Mouse (Mus musculus) liver, postnatal 0 days (tissue): ENCODE results near the gene Rhno1. TPM values are rescaled to one million over a fixed set of nuclear protein-coding genes. Genes with fewer than 3 reads are reported as not detected.
A peak's percentile ranks its signal among the peaks of the same experiment; 100 is the strongest.

Experiments used
- ATAC-seq: fragments of 200-750 bp; cut with Nextera tagmentation; 2 replicates; pipeline ENCODE4 v1.8.0; 2017; ENCODE audit warnings: mild to moderate bottlenecking, moderate library complexity
- DNase-seq: peaks from one replicate; pipeline ENCODE4 v3.0.0-alpha.2; 2016
- H3K27ac ChIP-seq: fragments of 300-500 bp; sonication (generic); 2 replicates; pipeline ENCODE4 v1.5.1; 2014; ENCODE audit warnings: antibody characterized with exemption, moderate library complexity, mild to moderate bottlenecking, low read depth
- H3K27me3 ChIP-seq: fragments of 300-500 bp; sonication (generic); 2 replicates; pipeline ENCODE4 v1.6.1; 2014; ENCODE audit warnings: low read length, control low read depth, mixed read lengths; ENCODE audit not compliant: insufficient read depth
- H3K36me3 ChIP-seq: fragments of 300-500 bp; sonication (generic); replicated peaks from 2 replicates; pipeline ENCODE4 v1.6.1; 2014; ENCODE audit warnings: mild to moderate bottlenecking, control low read depth, low read length, moderate library complexity, mixed read lengths; ENCODE audit not compliant: insufficient read depth
- H3K4me1 ChIP-seq: fragments of 300-500 bp; sonication (generic); 2 replicates; pipeline ENCODE4 v1.6.1; 2014; ENCODE audit warnings: antibody characterized with exemption, mild to moderate bottlenecking, control low read depth; ENCODE audit not compliant: insufficient read depth
- H3K4me2 ChIP-seq: fragments of 300-500 bp; sonication (generic); 2 replicates; pipeline ENCODE4 v1.6.1; 2014; ENCODE audit warnings: low read depth, mild to moderate bottlenecking, low read length, moderate library complexity, mixed read lengths
- H3K4me3 ChIP-seq: fragments of 300-500 bp; sonication (generic); 2 replicates; pipeline ENCODE4 v1.5.1; 2014; ENCODE audit warnings: low read depth, low read length
- H3K9ac ChIP-seq: fragments of 300-500 bp; sonication (generic); replicated peaks from 2 replicates; pipeline ENCODE4 v1.6.1; 2014; ENCODE audit warnings: mild to moderate bottlenecking, moderate library complexity
- H3K9me3 ChIP-seq: fragments of 300-500 bp; sonication (generic); 2 replicates; pipeline ENCODE4 v1.6.1; 2016; ENCODE audit warnings: mild to moderate bottlenecking, control low read depth, low read length, mixed read lengths
- CTCF ChIP-seq: sonication (generic); IDR thresholded peaks from 2 replicates; pipeline ENCODE4 v1.5.1; 2016; ENCODE audit warnings: antibody characterized with exemption, low read depth
- EP300 ChIP-seq: IDR thresholded peaks from 2 replicates; pipeline ENCODE4 v1.6.1; 2016; ENCODE audit warnings: antibody characterized with exemption, low read depth, mild to moderate bottlenecking
- WGBS: fragments of 180-500 bp; shearing (Covaris S2); extraction: QIAGEN DNeasy Blood & Tissue Kit; methylation state at CpG from one replicate; pipeline ENCODE4 v1.1.7; 2014; ENCODE audit not compliant: insufficient replicate concordance; 5-methylcytosine and 5-hydroxymethylcytosine counted together
- polyA plus RNA-seq: library from polyadenylated mRNA; unstranded; fragments of >200 nt; fragmentation: Nextera tagmentation; extraction: Ambion mirVana; gene quantifications from 2 replicates; pipeline ENCODE4 v1.2.1, GENCODE M21; 2015

Gene Rhno1
- polyA plus RNA-seq, 1 experiment from 2014 or later = 30.0 TPM

DNA sequence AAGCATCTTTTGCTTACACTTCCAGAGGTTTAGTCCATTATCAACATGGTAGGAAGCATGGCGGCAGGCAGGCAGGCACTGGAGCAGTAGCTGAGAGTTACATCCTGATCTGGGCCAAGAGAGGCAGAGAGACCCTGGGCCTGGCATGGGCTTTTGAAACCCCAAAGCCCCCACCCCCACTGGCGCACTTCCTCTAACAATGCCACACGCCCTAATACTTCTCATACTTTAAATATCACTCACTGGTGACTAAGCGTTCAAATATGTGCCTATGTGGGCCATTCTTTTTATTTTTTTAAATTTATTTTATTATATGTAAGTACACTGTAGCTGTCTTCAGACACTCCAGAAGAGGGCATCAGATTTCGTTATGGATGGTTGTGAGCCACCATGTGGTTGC is 3.8 kb upstream of the Rhno1 start:
- no peak for ATAC-seq
- Histone ChIP-seq H3K27me3 (no peaks in the 10 kb centered on the region), H3K4me2 (no peak overlapping the region), H3K9me3 (no peaks in the 10 kb centered on the region), H3K4me3 (no peak overlapping the region), H3K27ac (no peak overlapping the region), H3K4me1 (peaks cover 14% of the 10 kb centered on the region), H3K36me3 (peaks cover 46% of the 10 kb centered on the region), H3K9ac (no peak overlapping the region)
- no peak for TF ChIP-seq EP300
- no peak for TF ChIP-seq CTCF
- 80% methylated on average over 5 of the region's 5 CpGs for WGBS
- no peak for DNase-seq

DNA sequence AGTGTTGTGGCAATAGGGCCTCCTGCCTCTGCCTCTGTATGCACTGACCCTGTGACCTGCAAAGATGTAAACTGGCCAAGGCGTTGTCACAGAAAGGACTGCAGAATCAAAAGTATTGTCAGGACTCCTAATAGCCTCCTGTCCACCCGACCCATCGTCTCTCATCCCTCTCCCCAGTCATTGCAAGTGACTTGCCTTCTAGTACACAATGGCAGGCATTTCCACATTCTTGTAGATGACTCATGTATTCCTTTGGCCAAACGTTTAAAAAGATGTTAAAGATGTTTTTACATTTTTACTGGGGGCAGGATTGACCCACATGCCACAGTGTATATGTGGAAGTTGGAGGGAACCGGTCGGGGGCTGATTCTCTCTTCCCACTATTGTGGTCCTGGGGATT is 2.0 kb upstream of the Rhno1 start:
- 80% methylated on average over 6 of the region's 6 CpGs for WGBS
- no peak overlapping the region for H3K27ac ChIP-seq
- H3K9me3 ChIP-seq = no peaks in the 10 kb centered on the region
- no peak for TF ChIP-seq CTCF
- TF ChIP-seq EP300 = no peak
- H3K27me3 ChIP-seq = no peaks in the 10 kb centered on the region
- DNase-seq (no peak), ATAC-seq (no peak)
- peaks cover 19% of the 10 kb centered on the region for H3K4me1 ChIP-seq
- peaks cover 31% of the 10 kb centered on the region for H3K36me3 ChIP-seq
- 0 out of 2 replicates have a peak overlapping the region, but pooled peaks have one; percentile 11 for H3K9ac ChIP-seq
- H3K4me2 ChIP-seq = no peak overlapping the region
- H3K4me3 ChIP-seq = no peak overlapping the region

DNA sequence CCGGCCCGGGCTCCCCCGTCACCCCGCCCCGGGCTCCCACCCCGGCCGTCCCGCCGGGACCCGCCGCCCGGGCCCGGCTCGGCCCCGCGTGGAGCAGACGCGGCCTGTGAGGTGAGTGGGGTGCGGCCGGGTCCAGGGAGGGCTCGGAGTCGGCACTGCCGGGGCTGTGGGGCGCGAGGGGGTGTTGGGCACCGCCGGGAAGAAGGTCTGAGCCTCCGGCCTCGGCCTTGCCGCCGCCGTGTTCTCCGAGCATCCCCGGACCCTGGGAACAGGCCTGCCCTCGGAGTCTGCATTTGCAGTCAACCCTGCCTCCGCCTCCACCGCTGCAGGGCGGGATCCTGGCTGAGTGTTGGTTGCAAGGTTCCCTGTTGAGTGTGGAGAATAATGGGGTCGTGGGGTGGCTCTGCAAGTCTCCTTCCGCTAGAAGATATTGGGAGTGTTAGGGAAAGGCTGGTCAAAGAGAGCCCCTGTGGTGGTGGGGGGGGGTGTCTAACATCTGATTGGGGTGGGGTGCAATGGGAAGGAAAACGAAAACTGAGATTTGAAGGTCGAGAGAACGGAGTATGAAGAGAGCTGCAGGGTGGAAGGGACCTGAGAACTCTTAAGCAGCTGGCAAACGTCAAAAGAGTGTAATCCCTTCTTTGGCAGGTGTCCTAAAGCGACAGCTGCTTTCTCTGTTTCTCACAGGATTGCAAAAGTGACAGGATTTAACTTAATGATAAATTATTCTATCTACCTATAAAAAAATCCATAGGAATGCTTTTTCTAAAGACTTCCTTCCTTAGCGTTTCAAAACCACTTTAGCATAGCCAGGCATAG is 505 bp upstream of the Rhno1 start:
- peak overlapping the region; percentile 97 for H3K9ac ChIP-seq
- H3K27me3 ChIP-seq = no peaks in the 10 kb centered on the region
- peak overlapping the region; percentile 96 for H3K4me3 ChIP-seq
- no peak for TF ChIP-seq EP300
- no peak for TF ChIP-seq CTCF
- peaks cover 26% of the 10 kb centered on the region for H3K36me3 ChIP-seq
- H3K4me2 ChIP-seq = peak overlapping the region; percentile 97
- no peak for DNase-seq
- ATAC-seq = peak; percentile 32
- H3K4me1 ChIP-seq = peaks cover 19% of the 10 kb centered on the region
- peak overlapping the region; percentile 94 for H3K27ac ChIP-seq
- WGBS = 5% methylated on average over 40 of the region's 46 CpGs
- no peaks in the 10 kb centered on the region for H3K9me3 ChIP-seq

DNA sequence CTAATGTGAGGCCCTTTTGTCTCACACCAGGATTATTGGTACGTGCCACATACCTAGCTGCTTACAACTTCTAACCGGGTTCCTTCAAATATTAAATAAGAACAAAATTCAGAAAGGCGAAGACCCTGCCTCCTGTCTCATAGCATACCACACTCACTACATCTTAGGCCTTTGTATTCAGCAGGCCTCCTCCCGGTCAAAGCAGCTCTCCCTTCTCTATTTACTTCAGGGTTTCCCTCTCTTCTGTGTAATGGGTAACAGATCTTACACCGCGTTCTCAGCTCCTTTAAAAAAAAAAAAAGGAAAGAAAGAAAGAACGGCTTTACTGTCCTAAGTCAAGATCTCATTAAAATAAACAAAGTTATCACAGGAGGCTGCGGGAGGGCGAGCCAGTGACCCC is 810 bp downstream of the Rhno1 start:
- peaks cover 26% of the 10 kb centered on the region for H3K36me3 ChIP-seq
- TF ChIP-seq EP300 (no peak), CTCF (no peak)
- peaks cover 19% of the 10 kb centered on the region for H3K4me1 ChIP-seq
- H3K9me3 ChIP-seq = no peaks in the 10 kb centered on the region
- no peaks in the 10 kb centered on the region for H3K27me3 ChIP-seq
- peak overlapping the region; percentile 97 for H3K9ac ChIP-seq
- WGBS = 15% methylated on average over 9 of the region's 9 CpGs
- H3K27ac ChIP-seq = peak overlapping the region; percentile 94
- peak overlapping the region; percentile 96 for H3K4me3 ChIP-seq
- DNase-seq = no peak
- ATAC-seq = no peak
- H3K4me2 ChIP-seq = peak overlapping the region; percentile 97

DNA sequence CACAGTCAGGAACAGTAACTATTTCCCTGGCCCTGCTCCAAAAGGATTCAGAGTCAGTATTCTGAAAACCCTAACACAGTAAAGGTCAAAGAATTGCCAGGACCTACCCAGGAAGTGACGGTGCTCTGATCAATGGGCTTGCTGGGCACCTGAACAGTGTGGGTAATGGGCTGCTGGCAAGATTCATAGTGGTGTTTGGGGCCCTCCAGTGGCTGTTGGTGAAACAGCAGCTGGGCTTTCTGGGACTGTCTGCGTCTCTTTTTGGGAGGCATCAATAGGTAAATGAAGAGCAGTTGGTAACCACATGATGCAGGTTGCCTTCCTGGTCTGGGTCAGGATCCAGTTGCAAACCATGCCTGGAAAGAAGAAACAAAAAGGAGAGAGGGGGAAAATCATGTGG is 3.7 kb downstream of the Rhno1 start:
- H3K36me3 ChIP-seq = peaks cover 20% of the 10 kb centered on the region
- no peak overlapping the region for H3K4me3 ChIP-seq
- H3K9ac ChIP-seq = no peak overlapping the region
- ATAC-seq (no peak), DNase-seq (peak; percentile 68)
- H3K27me3 ChIP-seq = peaks cover 2% of the 10 kb centered on the region; the same call in 1 of the 2 replicates
- TF ChIP-seq CTCF = peak; percentile 86
- TF ChIP-seq EP300 = no peak
- H3K4me2 ChIP-seq = no peak overlapping the region
- WGBS = 28% methylated on average over 2 of the region's 2 CpGs
- H3K27ac ChIP-seq = no peak overlapping the region
- H3K9me3 ChIP-seq = no peaks in the 10 kb centered on the region
- H3K4me1 ChIP-seq = peaks cover 27% of the 10 kb centered on the region

DNA sequence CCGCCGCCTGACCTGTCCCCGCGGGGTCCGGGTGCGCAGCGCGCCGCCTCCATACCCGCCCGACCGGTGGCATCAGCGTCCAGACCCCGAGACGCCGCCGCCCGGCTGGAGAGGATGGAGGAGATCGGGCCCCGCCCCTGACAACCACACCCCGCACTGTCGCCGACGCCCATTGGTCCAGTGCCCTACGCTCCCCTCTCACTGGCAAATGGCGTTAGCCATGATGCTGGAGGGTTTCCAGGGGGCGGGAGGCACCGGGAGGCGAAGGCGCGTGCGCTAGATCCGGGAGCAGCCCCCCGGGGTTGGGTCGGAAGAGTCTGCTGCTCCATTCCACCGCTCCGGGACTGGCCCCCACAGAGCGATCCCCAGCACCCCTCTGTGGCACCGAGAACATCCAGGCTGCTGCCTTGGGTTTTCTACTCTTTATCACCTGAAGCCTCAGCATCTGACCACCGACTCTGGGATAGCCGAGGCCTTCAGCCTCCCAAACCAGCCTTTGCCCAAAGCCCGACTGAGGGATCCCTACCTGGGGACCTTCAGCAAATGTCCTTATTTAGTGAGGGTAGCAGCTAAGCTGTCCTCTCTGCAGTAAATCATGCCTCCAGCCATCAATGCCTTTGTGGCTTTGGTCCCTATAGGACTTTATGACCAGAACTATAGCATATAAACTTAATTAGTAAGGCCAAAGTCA is 6.8 kb downstream of the Rhno1 start, which contains the start of gene Tulp3:
Tulp3 (minus strand) TSS at position 126 of the 691 bp plus-strand sequence.
- ATAC-seq (peak; percentile 99), DNase-seq (peak; percentile 94)
- Histone ChIP-seq H3K4me2 (peak within 1 kb of the TSS; percentile 97), H3K4me3 (peak within 1 kb of the TSS; percentile 73), H3K9ac (peak within 1 kb of the TSS; percentile 65), H3K36me3 (peaks cover 20% of the 10 kb centered on the region), H3K27ac (peak within 1 kb of the TSS; percentile 70), H3K4me1 (peaks cover 15% of the 10 kb centered on the region), H3K27me3 (peaks cover 2% of the 10 kb centered on the region; the same call in 1 of the 2 replicates), H3K9me3 (no peaks in the 10 kb centered on the region)
- WGBS = 1% methylated on average over 22 of the region's 42 CpGs
- TF ChIP-seq EP300 (no peak), CTCF (no peak)
